18 mouse cellular contexts compared by ENCODE assay signal in the genomic region with DNA sequence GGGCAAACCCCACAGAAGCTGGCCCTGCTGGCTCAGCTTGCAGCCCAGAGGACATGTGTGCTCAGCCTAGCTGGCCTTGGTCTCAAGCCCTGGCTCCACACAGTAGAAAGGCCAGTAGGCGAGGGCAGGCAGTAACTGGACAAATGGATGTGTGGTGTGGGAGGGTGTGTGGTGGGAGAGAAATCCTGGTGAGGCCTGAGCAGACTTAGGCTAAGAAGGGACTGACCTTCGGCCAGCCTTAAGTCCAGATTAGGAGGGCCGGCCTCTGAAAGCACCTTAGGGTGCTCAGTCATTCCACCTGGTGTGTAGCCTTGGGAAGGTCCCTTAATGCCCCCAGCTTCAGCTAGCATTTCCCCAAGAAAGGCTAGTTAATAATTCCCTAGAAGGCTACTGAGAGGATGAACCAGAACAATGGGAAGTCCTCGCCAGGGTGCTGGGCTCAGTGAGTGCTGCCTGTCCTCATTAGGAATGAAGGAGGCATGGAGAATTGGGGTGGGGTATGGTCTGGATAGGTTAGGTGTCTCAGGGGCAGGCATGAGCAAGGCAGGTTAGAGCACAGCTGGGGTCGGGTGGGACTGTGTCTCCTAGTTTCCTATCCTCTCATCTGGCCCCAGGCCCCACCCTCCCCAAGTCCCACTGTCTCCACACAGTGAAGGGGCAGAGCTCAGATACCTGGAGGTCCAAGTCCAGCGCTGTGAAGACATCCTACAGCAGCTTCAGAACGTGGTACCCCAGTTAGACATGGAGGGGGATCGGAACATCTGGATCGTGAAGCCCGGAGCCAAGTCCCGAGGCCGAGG. TPM values are rescaled to one million over a fixed set of nuclear protein-coding genes. Genes with fewer than 3 reads are reported as not detected.
DNase-seq lines count a peak whose midpoint lies in the region; ATAC-seq and TF ChIP-seq lines count a peak whose summit lies in the region.
"Had no signal": no experiment of that assay in that cellular context is flagged by ENCODE, and none has a peak within 500 bp of the region (broad histone marks: within the 10 kb centered on the region; RNA-seq: fewer than 3 reads in every experiment).

No protein-coding gene starts in this region.

- H3K27me3 ChIP-seq in intestine, embryonic 15.5 days (replicated peaks) = no peaks in the 10 kb centered on the region
- H3K27me3 ChIP-seq in heart, embryonic 11.5 days (ENCODE audit: control insufficient read depth, insufficient read depth, low read length) = no peaks in the 10 kb centered on the region
- H3K27me3 ChIP-seq: embryonic facial prominence, embryonic 13.5 days; limb, embryonic 13.5 days; midbrain, embryonic 12.5 days had no signal

- peak overlapping the region; percentile 93 for H3K27ac ChIP-seq in layer of hippocampus, adult 2 months
- H3K27ac ChIP-seq in intestine, embryonic 15.5 days = 0 out of 2 replicates have a peak overlapping the region, but pooled peaks have one; percentile 34
- no peak overlapping the region for H3K27ac ChIP-seq in heart, embryonic 11.5 days (ENCODE audit: low read depth, low read length)
- H3K27ac ChIP-seq: embryonic facial prominence, embryonic 13.5 days; gastrocnemius, adult 2 months; heart, embryonic 10.5 days; limb, embryonic 13.5 days; midbrain, embryonic 12.5 days had no signal

- H3K4me2 ChIP-seq in intestine, embryonic 15.5 days (replicated peaks) = no peak overlapping the region
- H3K4me2 ChIP-seq in heart, embryonic 11.5 days = no peak overlapping the region
- H3K4me2 ChIP-seq: embryonic facial prominence, embryonic 13.5 days; limb, embryonic 13.5 days; midbrain, embryonic 12.5 days had no signal

- H3K9me3 ChIP-seq in intestine, embryonic 15.5 days = no peaks in the 10 kb centered on the region
- H3K9me3 ChIP-seq in heart, embryonic 11.5 days (replicated peaks; ENCODE audit: control insufficient read depth, low read length) = no peaks in the 10 kb centered on the region
- H3K9me3 ChIP-seq: embryonic facial prominence, embryonic 13.5 days; heart, embryonic 10.5 days; limb, embryonic 13.5 days; midbrain, embryonic 12.5 days had no signal

- peak; percentile 82 for ATAC-seq in intestine, embryonic 15.5 days
- no peak for ATAC-seq in heart, embryonic 11.5 days (replicated peaks; ENCODE audit: insufficient number of reproducible peaks, low FRiP score, low TSS enrichment)
- ATAC-seq: lung, postnatal 0 days had no signal

- H3K36me3 ChIP-seq in intestine, embryonic 15.5 days = peaks cover 3% of the 10 kb centered on the region; the same call in 1 of the 2 replicates
- H3K36me3 ChIP-seq in heart, embryonic 11.5 days (ENCODE audit: control insufficient read depth, insufficient read depth, low read length) = no peaks in the 10 kb centered on the region

- 0 out of 2 replicates have a peak overlapping the region, but pooled peaks have one; percentile 6 for H3K9ac ChIP-seq in intestine, embryonic 15.5 days
- no peak overlapping the region for H3K9ac ChIP-seq in heart, embryonic 11.5 days (ENCODE audit: low read depth, low read length)
- H3K9ac ChIP-seq: embryonic facial prominence, embryonic 13.5 days; limb, embryonic 13.5 days; midbrain, embryonic 12.5 days had no signal

- peaks cover 7% of the 10 kb centered on the region; the same call in 1 of the 2 replicates for H3K4me1 ChIP-seq in intestine, embryonic 15.5 days (replicated peaks)
- H3K4me1 ChIP-seq in heart, embryonic 11.5 days (ENCODE audit: control insufficient read depth, insufficient read depth, low read length) = no peaks in the 10 kb centered on the region
- H3K4me1 ChIP-seq: midbrain, embryonic 12.5 days had no signal

- TF ChIP-seq CTCF in layer of hippocampus, adult 2 months (conservative IDR thresholded peaks at IDR 0.05) = no peak

- DNase-seq in layer of hippocampus, adult 2 months (ENCODE audit: low spot score in 2 of 2) = no peak
- DNase-seq in layer of hippocampus, adult 9-11 months = no peak
- DNase-seq in brain, adult 2 months (ENCODE audit: low read depth, low spot score) = peak; percentile 35
- DNase-seq in kidney, postnatal 25 days = peak; percentile 27 to 70
- DNase-seq in right cerebral cortex, postnatal 4 days = no peak
- DNase-seq: adrenal gland, adult 8-10 months; gastrocnemius, adult 2 months; thymus, postnatal 36 days had no signal

- 60% methylated on average over 12 of the region's 12 CpGs for WGBS in intestine, embryonic 15.5 days
- 70% methylated on average over 12 of the region's 12 CpGs for WGBS in heart, embryonic 11.5 days (ENCODE audit: insufficient replicate concordance)

- no peak overlapping the region for H3K4me3 ChIP-seq in layer of hippocampus, adult 2 months
- no peak overlapping the region for H3K4me3 ChIP-seq in intestine, embryonic 15.5 days (replicated peaks)
- H3K4me3 ChIP-seq in heart, embryonic 11.5 days (ENCODE audit: low read depth, low read length) = no peak overlapping the region
- H3K4me3 ChIP-seq: embryonic facial prominence, embryonic 13.5 days; gastrocnemius, adult 2 months; heart, embryonic 10.5 days; limb, embryonic 13.5 days; midbrain, embryonic 12.5 days had no signal

RNA-seq across cellular contexts. Expression of a gene that starts 14.3 kb away (rescaled TPM):
- 10 to 100 TPM; 40.2 to 44.4 TPM for total RNA-seq in layer of hippocampus, adult 2 months (2021)
- polyA plus RNA-seq in intestine, embryonic 15.5 days (2015; fragmentation: Nextera tagmentation; extraction: Ambion mirVana) = 24.3 and 25.6 TPM in 2 replicates
- 15.9 and 21.2 TPM in 2 replicates for polyA plus RNA-seq in heart, embryonic 11.5 days (2014; fragmentation: Nextera tagmentation; extraction: Ambion mirVana)

RNA-seq across cellular contexts. Expression of a gene that starts 15.8 kb away (rescaled TPM):
- 10 to 100 TPM; 15.5 to 23.2 TPM for total RNA-seq in layer of hippocampus, adult 2 months (2021)
- polyA plus RNA-seq in intestine, embryonic 15.5 days (2015; fragmentation: Nextera tagmentation; extraction: Ambion mirVana) = 3.7 and 4.1 TPM in 2 replicates
- 1.5 and 2.6 TPM in 2 replicates for polyA plus RNA-seq in heart, embryonic 11.5 days (2014; fragmentation: Nextera tagmentation; extraction: Ambion mirVana)

RNA-seq across cellular contexts. Expression of a gene that starts 26.9 kb away (rescaled TPM):
- total RNA-seq in layer of hippocampus, adult 2 months (2021) = 100 to 1,000 TPM; 308 to 330 TPM
- 414 and 427 TPM in 2 replicates for polyA plus RNA-seq in intestine, embryonic 15.5 days (2015; fragmentation: Nextera tagmentation; extraction: Ambion mirVana)
- polyA plus RNA-seq in heart, embryonic 11.5 days (2014; fragmentation: Nextera tagmentation; extraction: Ambion mirVana) = 166 and 179 TPM in 2 replicates

RNA-seq across cellular contexts. Expression of a gene that starts 27.2 kb away (rescaled TPM):
- total RNA-seq in layer of hippocampus, adult 2 months (2021) = 10 to 100 TPM; 50.5 to 53.5 TPM
- polyA plus RNA-seq in intestine, embryonic 15.5 days (2015; fragmentation: Nextera tagmentation; extraction: Ambion mirVana) = 41.3 and 44.0 TPM in 2 replicates
- 43.3 and 44.8 TPM in 2 replicates for polyA plus RNA-seq in heart, embryonic 11.5 days (2014; fragmentation: Nextera tagmentation; extraction: Ambion mirVana)

RNA-seq across cellular contexts. Expression of a gene that starts 30.7 kb away (rescaled TPM):
- total RNA-seq in layer of hippocampus, adult 2 months (2021) = not detected
- 11.8 and 12.8 TPM in 2 replicates for polyA plus RNA-seq in intestine, embryonic 15.5 days (2015; fragmentation: Nextera tagmentation; extraction: Ambion mirVana)
- polyA plus RNA-seq in heart, embryonic 11.5 days (2014; fragmentation: Nextera tagmentation; extraction: Ambion mirVana) = not detected in 2 replicates
- total RNA-seq: layer of hippocampus, postnatal 36 days; neutrophil, adult 5-6 weeks had no signal
- polyA plus RNA-seq: embryonic facial prominence, embryonic 13.5 days; forebrain, embryonic 11.5 days; limb, embryonic 13.5 days; midbrain, embryonic 12.5 days had no signal

Comparison
In these comparisons a context has a peak if more than half of its experiments do, and no peak if none do; other contexts are left out.
1. DNase-seq: peak in brain, adult 2 months (single experiment) and kidney, postnatal 25 days (2 of 2); none in layer of hippocampus, adult 2 months (0 of 2), layer of hippocampus, adult 9-11 months (single experiment) and right cerebral cortex, postnatal 4 days (single experiment).